Mouse (Mus musculus) CD4-positive helper T cell, adult 2 months (primary cell): ENCODE data around the gene Lrrc15.

Experiments used
- DNase-seq: peaks from one replicate; pipeline ENCODE4 v3.0.0-alpha.2; 2012; ENCODE audit warnings: low read depth, missing footprints, low spot score

The Lrrc15 gene

DNA sequence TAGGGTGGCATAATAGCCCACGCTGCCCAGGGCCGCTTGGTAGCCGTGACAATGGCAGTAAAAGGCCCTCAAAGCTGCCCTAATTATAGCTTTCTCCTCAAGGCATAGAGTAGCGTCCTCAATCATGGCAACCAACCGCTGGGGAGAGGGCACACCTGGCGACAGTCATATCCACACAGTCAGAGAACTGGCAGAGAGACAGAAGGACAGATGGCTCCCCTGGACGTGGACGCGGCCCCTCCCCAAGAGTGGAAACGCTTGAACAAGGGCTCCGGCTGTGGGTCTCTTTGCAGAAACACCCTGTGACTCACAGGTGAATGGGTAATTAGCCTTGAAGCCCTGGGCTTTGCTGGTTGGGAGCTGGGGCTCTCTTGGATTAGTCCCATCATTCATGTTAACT, 4.7 kb downstream of the Lrrc15 start:
- no peak for DNase-seq

- no peak for DNase-seq
These were observed 7.3 kb downstream of the Lrrc15 start for GRCm38 (mm10) chr16:30275558-30276340.

DNA sequence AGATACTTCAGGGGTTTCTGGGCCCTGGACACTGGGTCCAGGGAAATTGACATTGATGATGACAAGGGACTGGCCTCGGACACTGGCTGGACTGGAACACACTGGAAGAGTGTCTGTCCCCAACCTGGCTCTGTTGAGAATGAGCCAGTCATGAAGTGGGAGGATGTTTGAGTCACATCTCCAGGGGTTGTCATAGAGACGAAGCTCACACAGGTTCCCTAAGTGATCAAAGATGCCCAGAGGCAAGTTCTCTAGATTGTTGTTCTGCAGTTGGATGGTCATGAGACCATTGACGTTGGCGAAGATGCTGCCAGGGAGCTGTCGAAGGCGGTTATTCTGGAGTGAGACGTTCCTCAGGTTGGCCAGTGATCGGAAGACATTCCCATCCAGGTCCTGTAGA, 10.0 kb downstream of the Lrrc15 start:
- no peak for DNase-seq

- DNase-seq = no peak
These were observed 11.0 kb downstream of the Lrrc15 start for GRCm38 (mm10) chr16:30271941-30272595.

DNA sequence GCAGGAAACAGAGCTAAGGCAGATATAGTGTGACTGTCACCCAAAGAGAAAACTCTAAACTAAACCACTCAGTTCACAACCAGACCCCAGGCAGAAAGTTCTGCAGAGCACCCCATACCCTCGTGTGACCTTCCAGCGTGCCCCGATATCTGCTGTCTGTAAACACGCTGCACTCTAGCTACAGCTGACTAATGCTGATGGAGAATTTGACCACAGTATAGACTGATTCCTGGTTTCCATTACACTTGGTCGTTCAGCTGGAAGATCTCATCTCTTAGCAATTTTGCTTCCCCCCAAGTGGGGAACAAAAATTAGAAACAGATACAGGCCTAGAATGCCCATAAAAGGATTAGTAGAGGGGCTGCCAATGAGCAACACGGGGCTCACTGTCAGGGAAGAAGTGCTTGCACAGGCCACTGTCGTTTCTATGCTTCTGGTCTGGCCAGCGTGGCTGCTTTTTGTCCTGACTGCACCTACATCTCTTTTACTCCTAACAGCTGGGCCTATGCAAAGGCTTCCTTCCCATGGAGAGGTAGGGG, 11.8 kb downstream of the Lrrc15 start:
- no peak for DNase-seq

GRCm38 (mm10) chr16:30267359-30267758, 15.7 kb downstream of the Lrrc15 start, which contains the start of gene Cpn2:
TSS of gene Cpn2 (minus strand) at chr16:30267499.
- no peak for DNase-seq

GRCm38 (mm10) chr16:30266561-30266960, 16.5 kb downstream of the Lrrc15 start:
- DNase-seq = no peak

- DNase-seq = no peak
These were observed 17.4 kb downstream of the Lrrc15 start for GRCm38 (mm10) chr16:30265611-30266010.

DNA sequence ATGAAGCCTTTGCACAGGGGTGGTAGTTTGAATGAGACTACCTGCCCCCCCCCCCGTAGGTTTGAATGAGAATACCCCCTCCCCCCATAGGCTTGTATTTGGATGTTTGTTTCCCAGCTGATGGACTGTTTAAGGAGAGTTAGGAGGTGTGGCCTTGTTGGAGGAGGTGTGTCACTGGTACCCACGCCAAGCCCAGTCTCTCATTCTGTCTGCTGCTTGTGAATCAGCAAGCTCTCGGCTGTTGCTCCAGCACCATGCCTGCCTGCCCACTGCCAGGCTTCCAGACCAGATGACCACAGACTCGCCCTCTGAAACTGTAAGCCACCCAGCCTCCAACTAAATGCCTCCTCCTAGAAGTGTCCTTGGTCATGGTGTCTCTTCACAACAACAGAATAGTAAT, 19.9 kb downstream of the Lrrc15 start:
- no peak for DNase-seq

- peak; percentile 63 for DNase-seq
These were observed 20.4 kb downstream of the Lrrc15 start for GRCm38 (mm10) chr16:30262664-30263063.

- DNase-seq = no peak
These were observed 20.9 kb downstream of the Lrrc15 start for GRCm38 (mm10) chr16:30262157-30262556.

GRCm38 (mm10) chr16:30261341-30261740, 21.7 kb downstream of the Lrrc15 start:
- DNase-seq = no peak

GRCm38 (mm10) chr16:30260012-30260635, 22.9 kb downstream of the Lrrc15 start:
- no peak for DNase-seq

- DNase-seq = no peak
These were observed 23.6 kb downstream of the Lrrc15 start for GRCm38 (mm10) chr16:30259444-30259843.

GRCm38 (mm10) chr16:30258441-30258840, 24.6 kb downstream of the Lrrc15 start:
- no peak for DNase-seq

DNA sequence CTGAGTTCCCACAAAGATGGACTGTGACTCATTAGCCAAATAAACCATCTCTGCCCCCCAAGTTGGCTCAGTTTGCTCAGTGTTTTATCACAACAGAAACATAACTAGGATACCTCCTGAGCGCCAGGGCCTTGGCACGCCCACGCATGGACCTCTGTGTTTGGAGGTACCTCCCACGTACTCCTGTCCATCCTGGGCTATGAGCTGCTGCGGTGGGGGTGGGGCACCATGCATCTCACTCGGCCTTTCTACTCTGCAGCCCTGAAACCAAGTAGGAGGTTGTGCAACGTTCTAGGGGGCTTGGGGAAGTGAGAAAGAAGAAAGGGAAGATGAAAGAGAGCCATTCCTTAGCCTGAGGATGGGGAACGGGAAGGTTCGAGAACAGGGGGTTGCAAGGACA, 25.3 kb downstream of the Lrrc15 start:
- no peak for DNase-seq

GRCm38 (mm10) chr16:30255061-30255460, 28.0 kb downstream of the Lrrc15 start:
- no peak for DNase-seq

DNA sequence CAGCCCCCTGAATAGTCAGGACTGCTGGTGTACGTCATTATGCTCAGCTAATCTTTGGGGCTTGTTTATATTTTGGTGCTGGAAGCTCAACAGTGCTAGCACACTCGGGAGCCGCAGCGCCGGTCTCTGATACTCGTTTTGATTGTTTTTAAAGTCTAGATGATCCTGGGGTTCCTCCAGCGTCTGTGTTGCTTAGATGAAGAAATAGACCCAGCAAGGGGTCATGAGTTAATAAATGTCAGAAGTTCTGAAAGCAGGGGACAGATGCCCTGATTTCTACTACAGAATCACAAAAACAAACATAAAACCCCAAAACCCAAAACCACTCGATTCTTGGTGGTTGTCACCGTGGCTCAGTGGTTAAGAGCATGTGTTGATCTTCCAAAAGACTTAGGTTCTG, 29.2 kb downstream of the Lrrc15 start:
- DNase-seq = no peak

GRCm38 (mm10) chr16:30253374-30253773, 29.7 kb downstream of the Lrrc15 start:
- DNase-seq = no peak

DNA sequence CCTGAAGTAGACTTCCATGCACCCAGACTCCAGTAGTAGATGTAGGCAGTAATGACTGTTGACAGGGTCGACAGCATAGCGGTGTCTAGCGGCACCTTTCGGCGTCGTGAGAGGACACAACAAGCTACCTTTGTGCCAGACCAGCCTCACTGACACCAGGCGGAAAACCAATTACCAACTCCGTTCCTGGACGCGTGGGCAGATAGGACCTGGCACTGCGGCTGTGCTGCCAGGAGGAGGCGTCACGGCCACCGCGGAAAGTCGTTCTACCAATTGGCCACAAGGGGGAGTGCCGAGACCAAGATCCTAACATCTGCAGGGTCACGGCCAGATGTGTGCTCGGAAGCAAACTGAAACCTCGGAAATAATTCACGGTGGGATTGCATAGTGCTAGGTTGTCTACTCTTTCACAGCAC, 31.0 kb downstream of the Lrrc15 start:
- peak; percentile 84 for DNase-seq

- DNase-seq = no peak
These were observed 38.9 kb downstream of the Lrrc15 start for GRCm38 (mm10) chr16:30244037-30244700.

DNA sequence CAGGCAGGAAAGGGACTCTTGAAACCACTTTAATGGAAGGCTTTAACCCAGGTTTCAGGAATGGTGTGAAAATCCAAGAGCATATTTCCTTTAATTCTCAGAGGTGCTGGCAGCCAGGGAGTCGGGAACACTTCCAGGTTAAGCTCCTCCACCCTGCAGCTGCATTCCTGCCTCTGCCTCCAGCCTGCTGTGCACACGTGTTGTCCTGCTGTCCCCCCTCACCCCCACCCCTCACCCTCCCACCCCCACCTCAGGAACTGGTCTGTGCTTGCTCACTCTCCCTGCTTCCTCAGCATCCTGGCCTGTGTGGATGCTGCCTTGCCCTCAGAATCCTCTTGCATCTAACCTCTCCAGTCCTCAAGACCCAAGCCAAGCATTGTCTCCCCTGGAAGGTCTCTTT, 41.4 kb downstream of the Lrrc15 start:
- DNase-seq = no peak
